Mouse (Mus musculus) kidney, embryonic 16.5 days (tissue): ENCODE data around the gene Zfp457. TPM values are rescaled to one million over a fixed set of nuclear protein-coding genes. Genes with fewer than 3 reads are reported as not detected.
"Not testable (repeated sequence)": the region's sequence is repeated elsewhere in the genome, so short reads cannot be mapped to it uniquely, and the experiment has no call there.

Source experiments
- ATAC-seq: fragments of 200-750 bp; cut with Nextera tagmentation; 2 replicates; pipeline ENCODE4 v1.8.0; 2017; ENCODE audit warnings: moderate TSS enrichment; ENCODE audit not compliant: low FRiP score, low TSS enrichment
- H3K27ac ChIP-seq: fragments of 300-500 bp; sonication (generic); 2 replicates; pipeline ENCODE4 v1.5.1; 2014; ENCODE audit warnings: low read length
- H3K27me3 ChIP-seq: fragments of 300-500 bp; sonication (generic); 2 replicates; pipeline ENCODE4 v1.6.1; 2014; ENCODE audit warnings: low read length, control low read depth, mixed read lengths; ENCODE audit not compliant: insufficient read depth
- H3K36me3 ChIP-seq: fragments of 300-500 bp; sonication (generic); 2 replicates; pipeline ENCODE4 v1.6.1; 2014; ENCODE audit warnings: low read length, control low read depth, mixed read lengths; ENCODE audit not compliant: insufficient read depth
- H3K4me1 ChIP-seq: fragments of 300-500 bp; sonication (generic); 2 replicates; pipeline ENCODE4 v1.6.1; 2014; ENCODE audit warnings: low read length, control low read depth, mixed read lengths; ENCODE audit not compliant: insufficient read depth
- H3K4me2 ChIP-seq: fragments of 300-500 bp; sonication (generic); replicated peaks from 2 replicates; pipeline ENCODE4 v1.6.1; 2014; ENCODE audit warnings: low read depth, low read length
- H3K4me3 ChIP-seq: fragments of 300-500 bp; sonication (generic); 2 replicates; pipeline ENCODE4 v1.5.1; 2014; ENCODE audit warnings: mild to moderate bottlenecking, low read length
- H3K9ac ChIP-seq: fragments of 300-500 bp; sonication (generic); replicated peaks from 2 replicates; pipeline ENCODE4 v1.6.1; 2014; ENCODE audit warnings: low read length
- H3K9me3 ChIP-seq: fragments of 300-500 bp; sonication (generic); 2 replicates; pipeline ENCODE4 v1.6.1; 2016; ENCODE audit warnings: low read length, control low read depth
- WGBS: fragments of 180-500 bp; shearing (Covaris S2); extraction: QIAGEN DNeasy Blood & Tissue Kit; methylation state at CpG from one replicate; pipeline ENCODE4 v1.1.7; 2014; 5-methylcytosine and 5-hydroxymethylcytosine counted together
- polyA plus RNA-seq: library from polyadenylated mRNA; unstranded; fragments of >200 nt; fragmentation: Nextera tagmentation; extraction: Ambion mirVana; gene quantifications from 2 replicates; pipeline ENCODE4 v1.2.1, GENCODE M21; 2015

Gene Zfp457
- 0.76 and 0.86 TPM in 2 replicates for polyA plus RNA-seq

GRCm38 (mm10) chr13:67305822-67306672, at the start of gene Zfp457:
Zfp457 (minus strand) TSS chr13:67306485.
- peak within 1 kb of the TSS; percentile 72 for H3K4me3 ChIP-seq
- no peaks in the 10 kb centered on the region for H3K9me3 ChIP-seq
- no peaks in the 10 kb centered on the region for H3K27me3 ChIP-seq
- ATAC-seq = peak; percentile 99
- WGBS = 8% methylated on average over 16 of the region's 16 CpGs
- peak within 1 kb of the TSS; percentile 86 for H3K4me2 ChIP-seq
- peak within 1 kb of the TSS; percentile 82 for H3K9ac ChIP-seq
- no peaks in the 10 kb centered on the region; the same call in 1 of the 2 replicates for H3K4me1 ChIP-seq
- no peaks in the 10 kb centered on the region for H3K36me3 ChIP-seq
- no peak within 1 kb of the TSS for H3K27ac ChIP-seq

- no peak overlapping the region for H3K4me3 ChIP-seq
- H3K27ac ChIP-seq = no peak overlapping the region
- H3K27me3 ChIP-seq = no peaks in the 10 kb centered on the region
- H3K9ac ChIP-seq = no peak overlapping the region
- H3K4me2 ChIP-seq = no peak overlapping the region
- no peak for ATAC-seq
- H3K9me3 ChIP-seq = no peaks in the 10 kb centered on the region
- no peaks in the 10 kb centered on the region for H3K4me1 ChIP-seq
- H3K36me3 ChIP-seq = no peaks in the 10 kb centered on the region
Observed at GRCm38 (mm10) chr13:67351854-67352253, 45.6 kb upstream of the Zfp457 start.

- Histone ChIP-seq H3K27ac (no peak overlapping the region), H3K36me3 (peaks cover 16% of the 10 kb centered on the region; the same call in 1 of the 2 replicates), H3K9me3 (no peaks in the 10 kb centered on the region), H3K4me2 (no peak overlapping the region), H3K4me3 (no peak overlapping the region), H3K27me3 (no peaks in the 10 kb centered on the region), H3K9ac (no peak overlapping the region), H3K4me1 (no peaks in the 10 kb centered on the region)
- ATAC-seq = no peak
- WGBS = 90% methylated on average over 2 of the region's 2 CpGs
Observed at GRCm38 (mm10) chr13:67343422-67343821, 37.1 kb upstream of the Zfp457 start.

- Histone ChIP-seq H3K27ac (peak overlapping the region; percentile 51; the same call in 1 of the 2 replicates), H3K36me3 (no peaks in the 10 kb centered on the region), H3K27me3 (no peaks in the 10 kb centered on the region), H3K9ac (peak overlapping the region; percentile 71), H3K9me3 (no peaks in the 10 kb centered on the region), H3K4me3 (peak overlapping the region; percentile 68), H3K4me1 (peaks cover 3% of the 10 kb centered on the region), H3K4me2 (peak overlapping the region; percentile 77)
- 60% methylated on average over 1 of the region's 1 CpGs for WGBS
- peak; percentile 32; the same call in 1 of the 2 replicates for ATAC-seq
Observed at GRCm38 (mm10) chr13:67332877-67333276, 26.6 kb upstream of the Zfp457 start.

DNA sequence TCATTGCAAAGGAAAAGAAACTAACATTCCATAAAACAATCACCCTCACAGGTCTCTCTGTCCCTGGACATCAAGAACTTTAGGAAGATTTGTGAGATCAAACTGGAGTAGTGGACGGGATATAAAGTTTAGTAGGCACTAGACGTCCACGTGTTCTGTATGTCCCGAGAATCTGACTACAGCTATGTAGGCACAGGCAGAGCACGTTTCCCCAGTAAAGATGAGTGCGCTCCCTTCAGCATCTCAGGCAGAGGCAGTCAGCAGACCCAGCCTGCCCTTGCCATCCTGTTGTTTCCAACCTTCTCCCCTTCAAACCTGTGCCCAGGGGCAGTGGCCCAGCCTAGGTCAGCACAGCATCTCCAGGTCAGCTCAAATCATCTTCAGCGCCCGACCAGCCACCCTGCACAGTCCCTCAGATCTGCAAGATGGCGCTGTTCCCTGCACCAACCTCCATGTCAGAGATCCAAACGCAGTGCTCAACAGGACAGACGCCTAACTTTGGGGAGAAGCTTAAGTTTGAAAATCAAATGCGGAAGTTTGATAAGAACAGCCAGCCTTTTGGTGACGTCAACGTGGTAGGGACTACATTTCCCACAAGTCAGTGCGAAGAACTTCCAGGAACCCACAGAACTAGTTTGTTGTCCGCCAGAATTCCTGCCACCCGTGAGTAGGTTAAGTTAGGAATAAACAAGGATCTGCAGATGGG, 25.9 kb upstream of the Zfp457 start, which contains the start of gene Zfp595:
Gene Zfp595, minus strand, starts transcription at position 552 of the 706 bp plus-strand sequence.
- WGBS = 11% methylated on average over 17 of the region's 17 CpGs
- no peaks in the 10 kb centered on the region for H3K27me3 ChIP-seq
- H3K4me1 ChIP-seq = peaks cover 3% of the 10 kb centered on the region
- ATAC-seq = peak; percentile 95
- H3K27ac ChIP-seq = peak within 1 kb of the TSS; percentile 51
- peak within 1 kb of the TSS; percentile 77 for H3K4me2 ChIP-seq
- H3K36me3 ChIP-seq = no peaks in the 10 kb centered on the region
- H3K4me3 ChIP-seq = peak within 1 kb of the TSS; percentile 68
- H3K9me3 ChIP-seq = no peaks in the 10 kb centered on the region
- peak within 1 kb of the TSS; percentile 71 for H3K9ac ChIP-seq

- Histone ChIP-seq H3K27ac (no peak overlapping the region), H3K9ac (peak overlapping the region; percentile 82), H3K4me3 (peak overlapping the region; percentile 72), H3K4me1 (no peaks in the 10 kb centered on the region; the same call in 1 of the 2 replicates), H3K4me2 (peak overlapping the region; percentile 86), H3K36me3 (no peaks in the 10 kb centered on the region), H3K9me3 (no peaks in the 10 kb centered on the region; the same call in 1 of the 2 replicates), H3K27me3 (no peaks in the 10 kb centered on the region)
- 26% methylated on average over 5 of the region's 5 CpGs for WGBS
- ATAC-seq = peak; percentile 69; the same call in 1 of the 2 replicates
Observed at GRCm38 (mm10) chr13:67306718-67307117, 433 bp upstream of the Zfp457 start.

GRCm38 (mm10) chr13:67278314-67278713, 28.0 kb downstream of the Zfp457 start, which contains the start of gene Zfp458:
Zfp458 (minus strand) TSS chr13:67278466.
- Histone ChIP-seq H3K4me3 (no peak within 1 kb of the TSS), H3K9ac (no peak within 1 kb of the TSS), H3K9me3 (no peaks in the 10 kb centered on the region), H3K4me2 (peak within 1 kb of the TSS; percentile 34), H3K27me3 (no peaks in the 10 kb centered on the region), H3K4me1 (no peaks in the 10 kb centered on the region), H3K27ac (no peak within 1 kb of the TSS), H3K36me3 (no peaks in the 10 kb centered on the region)
- ATAC-seq = 0 out of 2 replicates have a peak, but pooled peaks have one; percentile 9
- WGBS = 49% methylated on average over 7 of the region's 7 CpGs

DNA sequence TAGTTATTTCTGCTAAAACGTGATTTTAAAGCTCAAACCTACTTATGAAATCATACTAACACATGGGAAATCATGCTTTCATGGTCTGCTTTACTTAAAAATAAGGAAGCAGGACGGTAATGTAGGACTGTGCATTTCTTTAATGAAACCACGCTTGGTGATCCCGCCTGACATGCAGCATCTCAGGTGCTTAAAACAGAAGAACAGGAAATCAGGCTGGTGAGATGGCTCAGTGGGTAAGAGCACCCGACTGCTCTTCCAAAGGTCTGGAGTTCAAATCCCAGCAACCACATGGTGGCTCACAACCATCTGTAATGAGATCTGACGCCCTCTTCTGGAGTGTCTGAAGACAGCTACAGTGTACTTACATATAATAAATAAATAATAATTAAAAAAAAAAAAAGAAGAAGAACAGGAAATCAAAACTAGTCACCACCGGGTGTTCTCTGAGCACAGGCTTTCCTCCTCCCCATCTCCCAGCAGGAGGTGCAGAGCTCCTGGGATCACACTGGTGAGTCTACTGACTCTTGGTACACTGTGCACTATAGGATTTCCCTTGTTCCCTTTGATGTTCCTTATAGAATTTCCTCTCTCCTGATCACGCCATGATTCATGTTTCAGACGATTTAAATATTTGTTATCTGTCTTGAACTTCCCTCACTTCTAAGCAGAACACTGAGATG, 36.8 kb downstream of the Zfp457 start:
- H3K27me3 ChIP-seq, H3K36me3 ChIP-seq, H3K4me1 ChIP-seq, H3K9me3 ChIP-seq: not testable (repeated sequence)
- peak; percentile 53 for ATAC-seq
- H3K4me2 ChIP-seq = peak overlapping the region; percentile 69
- 0 out of 2 replicates have a peak overlapping the region, but pooled peaks have one; percentile 53 for H3K27ac ChIP-seq
- WGBS = 48% methylated on average over 8 of the region's 9 CpGs
- peak overlapping the region; percentile 86 for H3K4me3 ChIP-seq
- H3K9ac ChIP-seq = peak overlapping the region; percentile 84
